Mouse (Mus musculus) 416B (cell line): Measurements from ENCODE around the gene Zbtb43.

ENCODE experiments used
- DNase-seq: peaks from one replicate; pipeline ENCODE4 v3.0.0; 2011; ENCODE audit warnings: low read depth

Zbtb43 gene

GRCm38 (mm10) chr2:33468466-33469097, at the start of gene Zbtb43:
Zbtb43 (minus strand) TSS chr2:33468559.
- peak; percentile 95 for DNase-seq

GRCm38 (mm10) chr2:33515856-33516255, 47.5 kb upstream of the Zbtb43 start:
- no peak for DNase-seq

- DNase-seq = no peak
These were observed 47.1 kb upstream of the Zbtb43 start for GRCm38 (mm10) chr2:33515431-33515830.

GRCm38 (mm10) chr2:33510791-33511190, 42.4 kb upstream of the Zbtb43 start:
- no peak for DNase-seq

- DNase-seq = peak; percentile 32
These were observed 34.2 kb upstream of the Zbtb43 start for GRCm38 (mm10) chr2:33502602-33503001.

- DNase-seq = peak; percentile 33
These were observed 29.9 kb upstream of the Zbtb43 start for GRCm38 (mm10) chr2:33498280-33498679.

GRCm38 (mm10) chr2:33495654-33496053, 27.3 kb upstream of the Zbtb43 start:
- peak; percentile 26 for DNase-seq

GRCm38 (mm10) chr2:33492041-33492440, 23.7 kb upstream of the Zbtb43 start:
- DNase-seq = no peak

- peak; percentile 41 for DNase-seq
These were observed 21.2 kb upstream of the Zbtb43 start for GRCm38 (mm10) chr2:33489565-33489964.

- DNase-seq = no peak
These were observed 19.0 kb upstream of the Zbtb43 start for GRCm38 (mm10) chr2:33487332-33487731.

- DNase-seq = peak; percentile 60
These were observed 18.5 kb upstream of the Zbtb43 start for GRCm38 (mm10) chr2:33486866-33487265.

- no peak for DNase-seq
These were observed 9.8 kb upstream of the Zbtb43 start for GRCm38 (mm10) chr2:33477961-33478755.

- DNase-seq = no peak
These were observed 7.6 kb upstream of the Zbtb43 start for GRCm38 (mm10) chr2:33475961-33476360.

GRCm38 (mm10) chr2:33467546-33468465, 553 bp downstream of the Zbtb43 start:
- DNase-seq = peak; percentile 54

- peak; percentile 73 for DNase-seq
These were observed 2.4 kb downstream of the Zbtb43 start for GRCm38 (mm10) chr2:33465966-33466365.

GRCm38 (mm10) chr2:33465215-33465614, 3.1 kb downstream of the Zbtb43 start:
- no peak for DNase-seq

GRCm38 (mm10) chr2:33462066-33462465, 6.3 kb downstream of the Zbtb43 start:
- no peak for DNase-seq

GRCm38 (mm10) chr2:33461066-33461465, 7.3 kb downstream of the Zbtb43 start:
- no peak for DNase-seq

- DNase-seq = no peak
These were observed 8.7 kb downstream of the Zbtb43 start for GRCm38 (mm10) chr2:33459660-33460059.

- peak; percentile 12 for DNase-seq
These were observed 11.7 kb downstream of the Zbtb43 start for GRCm38 (mm10) chr2:33456696-33457095.

- no peak for DNase-seq
These were observed 12.1 kb downstream of the Zbtb43 start for GRCm38 (mm10) chr2:33456242-33456641.

GRCm38 (mm10) chr2:33455350-33455749, 13.0 kb downstream of the Zbtb43 start:
- DNase-seq = no peak
